Mouse (Mus musculus) embryo, embryonic 11.5 days (tissue): Measurements from ENCODE around the gene Ginm1.

Source experiments
- DNase-seq: peaks from one replicate; pipeline ENCODE4 v3.0.0-alpha.2; 2012; ENCODE audit warnings: low read depth, low spot score

Ginm1 gene

GRCm38 (mm10) chr10:7792751-7793385, at the start of gene Ginm1, which contains the start of gene Ppil4:
Ginm1 (minus strand) TSS chr10:7792824.
Ppil4 (plus strand) TSS chr10:7792891.
- peak; percentile 90 for DNase-seq

GRCm38 (mm10) chr10:7841571-7842080, 49.0 kb upstream of the Ginm1 start:
- DNase-seq, result no peak

GRCm38 (mm10) chr10:7840785-7841184, 48.2 kb upstream of the Ginm1 start:
- no peak for DNase-seq

- no peak for DNase-seq
Measured at GRCm38 (mm10) chr10:7840353-7840733, 47.7 kb upstream of the Ginm1 start.

GRCm38 (mm10) chr10:7839551-7840352, 47.1 kb upstream of the Ginm1 start:
- no peak for DNase-seq

- no peak for DNase-seq
Measured at GRCm38 (mm10) chr10:7838874-7839421, 46.3 kb upstream of the Ginm1 start.

- DNase-seq, result no peak
Measured at GRCm38 (mm10) chr10:7838036-7838435, 45.4 kb upstream of the Ginm1 start.

- no peak for DNase-seq
Measured at GRCm38 (mm10) chr10:7837446-7837845, 44.8 kb upstream of the Ginm1 start.

GRCm38 (mm10) chr10:7836902-7837301, 44.3 kb upstream of the Ginm1 start:
- no peak for DNase-seq

GRCm38 (mm10) chr10:7834671-7835225, 42.1 kb upstream of the Ginm1 start:
- DNase-seq, result no peak

- DNase-seq, result no peak
Measured at GRCm38 (mm10) chr10:7833377-7834165, 40.9 kb upstream of the Ginm1 start.

GRCm38 (mm10) chr10:7832171-7832676, 39.6 kb upstream of the Ginm1 start, which contains the start of gene Zc3h12d:
Zc3h12d (plus strand) TSS chr10:7832470.
- DNase-seq, result peak; percentile 5

GRCm38 (mm10) chr10:7826106-7826505, 33.5 kb upstream of the Ginm1 start:
- no peak for DNase-seq

GRCm38 (mm10) chr10:7825281-7825665, 32.6 kb upstream of the Ginm1 start:
- DNase-seq, result no peak

- DNase-seq, result no peak
Measured at GRCm38 (mm10) chr10:7824663-7825280, 32.1 kb upstream of the Ginm1 start.

- DNase-seq, result no peak
Measured at GRCm38 (mm10) chr10:7821981-7822380, 29.4 kb upstream of the Ginm1 start.

- no peak for DNase-seq
Measured at GRCm38 (mm10) chr10:7820171-7820570, 27.5 kb upstream of the Ginm1 start.

- DNase-seq, result no peak
Measured at GRCm38 (mm10) chr10:7819603-7820002, 27.0 kb upstream of the Ginm1 start.

GRCm38 (mm10) chr10:7819156-7819555, 26.5 kb upstream of the Ginm1 start:
- DNase-seq, result no peak

- no peak for DNase-seq
Measured at GRCm38 (mm10) chr10:7818676-7819075, 26.1 kb upstream of the Ginm1 start.

- DNase-seq, result no peak
Measured at GRCm38 (mm10) chr10:7816476-7816875, 23.9 kb upstream of the Ginm1 start.
